ENCODE assay signal across 10 mouse cellular contexts in the genomic region with DNA sequence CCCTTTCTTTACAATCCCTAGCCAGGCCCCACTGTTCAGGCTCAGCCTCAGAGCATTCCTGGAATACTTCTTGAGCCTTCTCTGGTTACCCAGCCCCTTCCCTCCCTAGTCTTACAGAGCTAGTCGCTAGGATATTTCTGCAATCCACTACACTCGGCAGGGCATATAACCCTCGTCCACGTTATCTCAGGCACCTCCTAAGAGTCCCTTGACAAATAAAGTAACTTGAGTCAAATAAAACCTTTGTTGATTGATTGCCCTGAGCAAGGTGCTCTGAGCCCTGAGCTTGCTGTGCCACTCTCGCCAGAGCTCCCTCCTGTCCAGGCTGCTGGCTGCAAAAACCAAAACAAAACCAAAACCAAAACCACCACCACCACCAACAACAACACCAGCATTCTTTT. TPM values are rescaled to one million over a fixed set of nuclear protein-coding genes. Genes with fewer than 3 reads are reported as not detected.
DNase-seq lines count a peak whose midpoint lies in the region; ATAC-seq lines count a peak whose summit lies in the region.
"Had no signal": no experiment of that assay in that cellular context is flagged by ENCODE, and none has a peak within 500 bp of the region (broad histone marks: within the 10 kb centered on the region; RNA-seq: fewer than 3 reads in every experiment).

No protein-coding gene starts in this region.

- peaks cover 59% of the 10 kb centered on the region for H3K4me1 ChIP-seq in heart, embryonic 10.5 days
- H3K4me1 ChIP-seq in midbrain, embryonic 13.5 days (replicated peaks), result peaks cover 33% of the 10 kb centered on the region

- H3K9ac ChIP-seq in midbrain, embryonic 13.5 days (replicated peaks), result no peak overlapping the region

- intact Hi-C loops in heart, postnatal 14 days (cut with DNase I), result no loop called here

- 5% methylated on average over 5 of the region's 5 CpGs for WGBS in heart, embryonic 10.5 days
- 3% methylated on average over 5 of the region's 5 CpGs for WGBS in midbrain, embryonic 13.5 days

- 0 out of 2 replicates have a peak, but pooled peaks have one; percentile 22 for ATAC-seq in midbrain, embryonic 13.5 days
- no peak for ATAC-seq in erythroid progenitor cell, adult 5-6 weeks (replicated peaks; ENCODE audit: low FRiP score, poor library complexity, severe bottlenecking)

- peak overlapping the region; percentile 75 for H3K27ac ChIP-seq in heart, embryonic 10.5 days
- H3K27ac ChIP-seq in midbrain, embryonic 13.5 days, result 0 out of 2 replicates have a peak overlapping the region, but pooled peaks have one; percentile 25

- no peak overlapping the region for H3K4me2 ChIP-seq in midbrain, embryonic 13.5 days (replicated peaks)

- DNase-seq in heart, adult 11 months, result peak; percentile 96
- no peak for DNase-seq in heart, postnatal 14 days
- DNase-seq in heart, embryonic 10.5 days (ENCODE audit: low spot score), result peak; percentile 74
- DNase-seq in kidney, postnatal 36 days, result peak; percentile 6 to 15
- no peak for DNase-seq in layer of hippocampus, adult 9-11 months
- no peak for DNase-seq in ovary, postnatal 14 days (ENCODE audit: low spot score)

- H3K36me3 ChIP-seq in heart, embryonic 10.5 days, result no peaks in the 10 kb centered on the region
- no peaks in the 10 kb centered on the region for H3K36me3 ChIP-seq in midbrain, embryonic 13.5 days

- peak overlapping the region; percentile 9; the same call in 1 of the 2 replicates for H3K4me3 ChIP-seq in heart, embryonic 10.5 days
- no peak overlapping the region for H3K4me3 ChIP-seq in midbrain, embryonic 13.5 days (replicated peaks)

- no peaks in the 10 kb centered on the region for H3K27me3 ChIP-seq in heart, embryonic 10.5 days (ENCODE audit: insufficient read depth, poor library complexity, severe bottlenecking)
- H3K27me3 ChIP-seq in midbrain, embryonic 13.5 days, result no peaks in the 10 kb centered on the region
- H3K27me3 ChIP-seq: CH12.LX had no signal

- no peaks in the 10 kb centered on the region for H3K9me3 ChIP-seq in heart, embryonic 10.5 days
- H3K9me3 ChIP-seq in midbrain, embryonic 13.5 days, result no peaks in the 10 kb centered on the region

RNA-seq across cellular contexts. Expression of a gene that starts 37.0 kb away (rescaled TPM):
- under 1 TPM in 1 of 2 experiments, not detected in 1; 0.55 TPM for total RNA-seq in heart, postnatal 14 days (2021)
- not detected in 2 replicates for polyA plus RNA-seq in heart, embryonic 10.5 days (2016; fragmentation: Nextera tagmentation; extraction: Ambion mirVana)
- not detected in 2 replicates for polyA plus RNA-seq in midbrain, embryonic 13.5 days (2015; fragmentation: Nextera tagmentation; extraction: Ambion mirVana)
- total RNA-seq in erythroid progenitor cell, adult 5-6 weeks (2015; ENCODE audit: low replicate concordance), result not detected in 2 replicates
- total RNA-seq in erythroid progenitor cell, adult 5-6 weeks (2017; ENCODE audit: low replicate concordance), result not detected in 2 replicates
- total RNA-seq: CH12.LX; hematopoietic stem cell, adult 5-6 weeks had no signal

Comparison
In these comparisons a context has a peak if more than half of its experiments do, and no peak if none do; other contexts are left out.
1. DNase-seq: peak in heart, adult 11 months (single experiment), heart, embryonic 10.5 days (single experiment) and kidney, postnatal 36 days (2 of 2); none in heart, postnatal 14 days (0 of 2), layer of hippocampus, adult 9-11 months (single experiment) and ovary, postnatal 14 days (single experiment).